14 mouse cellular contexts compared by ENCODE assay signal in the genomic region with DNA sequence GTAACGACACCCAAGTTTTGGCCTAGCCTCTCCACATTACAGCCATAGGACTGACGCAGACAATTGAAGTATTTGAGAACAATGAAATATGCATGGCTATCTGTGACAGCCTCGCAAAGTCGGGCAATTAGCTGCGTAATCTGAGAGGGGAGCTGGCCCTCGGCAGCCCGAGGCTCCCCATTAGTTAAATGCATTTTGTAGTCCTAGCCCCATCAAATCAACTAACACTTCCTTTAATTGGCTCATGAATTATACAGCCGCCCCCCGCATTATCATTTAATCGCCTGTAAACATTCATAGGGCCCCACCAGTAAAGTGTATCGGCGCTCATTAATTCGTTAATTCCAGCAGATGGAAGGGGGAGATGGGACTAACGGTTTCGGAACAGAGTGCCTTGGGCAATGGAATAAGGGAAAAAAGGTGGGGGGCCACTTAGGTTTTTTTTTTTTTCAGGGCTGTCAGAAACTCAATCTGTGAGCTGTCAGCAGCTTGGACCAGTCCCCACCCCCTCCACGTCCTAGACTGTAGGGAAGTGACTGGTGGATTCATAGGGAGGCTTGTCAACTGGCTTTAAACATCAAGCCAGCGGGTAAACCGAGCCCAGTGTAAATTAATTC. TPM values are rescaled to one million over a fixed set of nuclear protein-coding genes. Genes with fewer than 3 reads are reported as not detected.
DNase-seq lines count a peak whose midpoint lies in the region; ATAC-seq lines count a peak whose summit lies in the region.
"Had no signal": no experiment of that assay in that cellular context is flagged by ENCODE, and none has a peak within 500 bp of the region (broad histone marks: within the 10 kb centered on the region; RNA-seq: fewer than 3 reads in every experiment).

No protein-coding gene starts in this region.

- peak; percentile 34 for DNase-seq in hindbrain, embryonic 11.5 days (ENCODE audit: low spot score)
- no peak for DNase-seq in hindbrain, embryonic 10.5 days (ENCODE audit: low spot score)
- DNase-seq in forebrain, embryonic 10.5 days (ENCODE audit: extremely low spot score, low spot score), result peak; percentile 36
- DNase-seq in natural killer cell, adult 2 months (ENCODE audit: low spot score in 2 of 2), result no peak
- DNase-seq in right cerebral cortex, adult 18-20 months, result no peak
- DNase-seq in spleen, postnatal 36 days (ENCODE audit: low spot score in 2 of 2), result no peak
- DNase-seq: adrenal gland, postnatal 10 days; cerebellum, adult 2 months; gastrocnemius, postnatal 36 days; liver, postnatal 0 days; thymus, postnatal 4 days had no signal

- H3K9me3 ChIP-seq in hindbrain, embryonic 11.5 days (ENCODE audit: control insufficient read depth, low read length), result no peaks in the 10 kb centered on the region
- H3K9me3 ChIP-seq in hindbrain, embryonic 10.5 days, result no peaks in the 10 kb centered on the region
- H3K9me3 ChIP-seq in forebrain, embryonic 10.5 days, result no peaks in the 10 kb centered on the region
- no peaks in the 10 kb centered on the region for H3K9me3 ChIP-seq in hindbrain, embryonic 15.5 days
- no peaks in the 10 kb centered on the region for H3K9me3 ChIP-seq in neural tube, embryonic 12.5 days
- H3K9me3 ChIP-seq: stomach, embryonic 15.5 days had no signal

- no peak overlapping the region for H3K4me3 ChIP-seq in hindbrain, embryonic 11.5 days (ENCODE audit: low read depth, low read length)
- H3K4me3 ChIP-seq in hindbrain, embryonic 10.5 days, result no peak overlapping the region
- no peak overlapping the region for H3K4me3 ChIP-seq in forebrain, embryonic 10.5 days
- no peak overlapping the region for H3K4me3 ChIP-seq in hindbrain, embryonic 15.5 days
- no peak overlapping the region for H3K4me3 ChIP-seq in neural tube, embryonic 12.5 days
- H3K4me3 ChIP-seq: stomach, embryonic 15.5 days had no signal

- no peak overlapping the region for H3K4me2 ChIP-seq in hindbrain, embryonic 11.5 days (replicated peaks; ENCODE audit: low read depth, low read length)
- peak overlapping the region; percentile 28 for H3K4me2 ChIP-seq in hindbrain, embryonic 15.5 days
- no peak overlapping the region for H3K4me2 ChIP-seq in neural tube, embryonic 12.5 days (replicated peaks)
- H3K4me2 ChIP-seq: stomach, embryonic 15.5 days had no signal

- no peak overlapping the region for H3K9ac ChIP-seq in hindbrain, embryonic 11.5 days (ENCODE audit: low read depth, low read length)
- no peak overlapping the region for H3K9ac ChIP-seq in hindbrain, embryonic 15.5 days
- no peak overlapping the region for H3K9ac ChIP-seq in neural tube, embryonic 12.5 days
- H3K9ac ChIP-seq: liver, postnatal 0 days; stomach, embryonic 15.5 days had no signal

- peak; percentile 53 for ATAC-seq in hindbrain, embryonic 11.5 days (ENCODE audit: low FRiP score)
- peak; percentile 73 for ATAC-seq in hindbrain, embryonic 15.5 days (ENCODE audit: low FRiP score, low read depth)
- ATAC-seq in neural tube, embryonic 12.5 days (ENCODE audit: low FRiP score, low read depth), result 0 out of 2 replicates have a peak, but pooled peaks have one; percentile 37
- ATAC-seq: liver, postnatal 0 days had no signal

- 0 out of 2 replicates have a peak overlapping the region, but pooled peaks have one; percentile 34 for H3K27ac ChIP-seq in hindbrain, embryonic 11.5 days (ENCODE audit: low read depth, low read length)
- H3K27ac ChIP-seq in hindbrain, embryonic 10.5 days, result no peak overlapping the region
- H3K27ac ChIP-seq in forebrain, embryonic 10.5 days, result no peak overlapping the region
- H3K27ac ChIP-seq in hindbrain, embryonic 15.5 days (replicated peaks), result peak overlapping the region; percentile 47; the same call in 1 of the 2 replicates
- H3K27ac ChIP-seq in neural tube, embryonic 12.5 days, result no peak overlapping the region
- H3K27ac ChIP-seq: stomach, embryonic 15.5 days had no signal

- H3K36me3 ChIP-seq in hindbrain, embryonic 11.5 days (ENCODE audit: control insufficient read depth, insufficient read depth, low read length), result no peaks in the 10 kb centered on the region
- H3K36me3 ChIP-seq in hindbrain, embryonic 10.5 days, result no peaks in the 10 kb centered on the region
- no peaks in the 10 kb centered on the region for H3K36me3 ChIP-seq in forebrain, embryonic 10.5 days (replicated peaks)
- no peaks in the 10 kb centered on the region for H3K36me3 ChIP-seq in hindbrain, embryonic 15.5 days
- no peaks in the 10 kb centered on the region for H3K36me3 ChIP-seq in neural tube, embryonic 12.5 days
- H3K36me3 ChIP-seq: stomach, embryonic 15.5 days had no signal

- no peaks in the 10 kb centered on the region for H3K27me3 ChIP-seq in hindbrain, embryonic 11.5 days (ENCODE audit: control insufficient read depth, insufficient read depth, low read length)
- H3K27me3 ChIP-seq in hindbrain, embryonic 10.5 days (ENCODE audit: insufficient read depth, poor library complexity, severe bottlenecking), result 0 out of 2 replicates have a peak, but pooled peaks cover 7% of the 10 kb centered on the region
- peaks cover 80% of the 10 kb centered on the region for H3K27me3 ChIP-seq in forebrain, embryonic 10.5 days (ENCODE audit: poor library complexity, severe bottlenecking)
- no peaks in the 10 kb centered on the region for H3K27me3 ChIP-seq in hindbrain, embryonic 15.5 days
- 0 out of 2 replicates have a peak, but pooled peaks cover 2% of the 10 kb centered on the region for H3K27me3 ChIP-seq in neural tube, embryonic 12.5 days (replicated peaks)
- H3K27me3 ChIP-seq: stomach, embryonic 15.5 days had no signal

- 49% methylated on average over 18 of the region's 18 CpGs for WGBS in hindbrain, embryonic 11.5 days
- 55% methylated on average over 18 of the region's 18 CpGs for WGBS in hindbrain, embryonic 10.5 days
- WGBS in forebrain, embryonic 10.5 days, result 47% methylated on average over 18 of the region's 18 CpGs
- whole genome bisulfite sequencing in hindbrain, embryonic 15.5 days, result 27% methylated on average over 18 of the region's 18 CpGs
- WGBS in neural tube, embryonic 12.5 days, result 29% methylated on average over 18 of the region's 18 CpGs

- no peaks in the 10 kb centered on the region; the same call in 1 of the 2 replicates for H3K4me1 ChIP-seq in hindbrain, embryonic 11.5 days (replicated peaks; ENCODE audit: control insufficient read depth, insufficient read depth, low read length)
- H3K4me1 ChIP-seq in hindbrain, embryonic 10.5 days (replicated peaks), result peaks cover 39% of the 10 kb centered on the region
- H3K4me1 ChIP-seq in forebrain, embryonic 10.5 days, result peaks cover 30% of the 10 kb centered on the region
- H3K4me1 ChIP-seq in hindbrain, embryonic 15.5 days (replicated peaks), result peaks cover 27% of the 10 kb centered on the region
- peaks cover 21% of the 10 kb centered on the region for H3K4me1 ChIP-seq in neural tube, embryonic 12.5 days

RNA-seq across cellular contexts. Expression of gene Gtf3c4, which starts 42.6 kb away (rescaled TPM):
- 29.5 and 33.3 TPM in 2 replicates for polyA plus RNA-seq in hindbrain, embryonic 11.5 days (2014; fragmentation: Nextera tagmentation; extraction: Ambion mirVana)
- polyA plus RNA-seq in hindbrain, embryonic 10.5 days (2016; fragmentation: Nextera tagmentation; extraction: Ambion mirVana), result 21.1 and 23.7 TPM in 2 replicates
- 22.7 and 24.4 TPM in 2 replicates for polyA plus RNA-seq in forebrain, embryonic 10.5 days (2016; fragmentation: Nextera tagmentation; extraction: Ambion mirVana)
- 19.9 and 20.4 TPM in 2 replicates for polyA plus RNA-seq in hindbrain, embryonic 15.5 days (2015; fragmentation: Nextera tagmentation; extraction: Ambion mirVana)
- polyA plus RNA-seq in neural tube, embryonic 12.5 days (2016; fragmentation: Nextera tagmentation; extraction: Ambion mirVana), result 25.2 and 29.2 TPM in 2 replicates

RNA-seq across cellular contexts. Expression of gene Ddx31, which starts 42.6 kb away (rescaled TPM):
- 18.5 and 19.8 TPM in 2 replicates for polyA plus RNA-seq in hindbrain, embryonic 11.5 days (2014; fragmentation: Nextera tagmentation; extraction: Ambion mirVana)
- 16.7 and 21.5 TPM in 2 replicates for polyA plus RNA-seq in hindbrain, embryonic 10.5 days (2016; fragmentation: Nextera tagmentation; extraction: Ambion mirVana)
- 20.9 and 22.9 TPM in 2 replicates for polyA plus RNA-seq in forebrain, embryonic 10.5 days (2016; fragmentation: Nextera tagmentation; extraction: Ambion mirVana)
- polyA plus RNA-seq in hindbrain, embryonic 15.5 days (2015; fragmentation: Nextera tagmentation; extraction: Ambion mirVana), result 12.4 and 17.3 TPM in 2 replicates
- 15.3 and 15.7 TPM in 2 replicates for polyA plus RNA-seq in neural tube, embryonic 12.5 days (2016; fragmentation: Nextera tagmentation; extraction: Ambion mirVana)

Comparison
In these comparisons a context has a peak if more than half of its experiments do, and no peak if none do; other contexts are left out.
1. DNase-seq: peak in hindbrain, embryonic 11.5 days (single experiment) and forebrain, embryonic 10.5 days (single experiment); none in hindbrain, embryonic 10.5 days (single experiment), natural killer cell, adult 2 months (0 of 2), right cerebral cortex, adult 18-20 months (single experiment) and spleen, postnatal 36 days (0 of 2).
2. H3K27ac ChIP-seq: peak in hindbrain, embryonic 11.5 days (single experiment) and hindbrain, embryonic 15.5 days (single experiment); none in hindbrain, embryonic 10.5 days (single experiment), forebrain, embryonic 10.5 days (single experiment) and neural tube, embryonic 12.5 days (single experiment).
3. Peak in every context shown above with its lines, with median percentiles within 50 percentile points of each other: ATAC-seq.